ENCODE assay signal across 9 mouse cellular contexts in the genomic region with DNA sequence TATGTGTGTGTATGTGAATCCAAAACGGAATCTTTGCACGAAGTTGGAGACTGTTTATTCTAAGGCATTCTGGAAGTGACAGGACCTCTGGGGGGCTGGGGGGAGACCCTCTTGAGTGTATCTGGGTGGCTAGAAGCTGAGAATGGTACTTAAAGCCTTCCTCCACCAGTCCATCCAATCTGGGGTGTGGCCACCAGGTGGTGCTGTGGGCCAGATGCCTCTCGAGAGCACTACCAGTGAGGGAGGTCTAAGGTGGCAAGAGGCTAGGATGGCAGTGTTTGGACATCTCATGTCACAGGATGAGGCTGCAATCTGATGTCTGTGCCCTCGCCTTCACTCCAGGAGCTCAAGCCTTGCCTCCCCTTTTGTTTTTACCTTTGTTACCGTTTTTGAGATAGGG. TPM values are rescaled to one million over a fixed set of nuclear protein-coding genes. Genes with fewer than 3 reads are reported as not detected.
DNase-seq lines count a peak whose midpoint lies in the region; ATAC-seq and TF ChIP-seq lines count a peak whose summit lies in the region.
"Had no signal": no experiment of that assay in that cellular context is flagged by ENCODE, and none has a peak within 500 bp of the region (broad histone marks: within the 10 kb centered on the region; RNA-seq: fewer than 3 reads in every experiment).

No protein-coding gene starts in this region.

- intact Hi-C loops in left cerebral cortex, postnatal 36 days (cut with DNase I) = loop anchor here (1.0 kb wide), 1 partner anchor 81 kb away; no protein-coding TSS in a partner anchor

- H3K4me3 ChIP-seq in midbrain, embryonic 10.5 days = no peak overlapping the region
- H3K4me3 ChIP-seq in midbrain, embryonic 15.5 days = no peak overlapping the region
- no peak overlapping the region for H3K4me3 ChIP-seq in forebrain, postnatal 0 days (ENCODE audit: low read depth, low read length)
- H3K4me3 ChIP-seq in intestine, embryonic 16.5 days (ENCODE audit: low read length) = no peak overlapping the region
- no peak overlapping the region for H3K4me3 ChIP-seq in neural tube, embryonic 11.5 days (ENCODE audit: low read depth, low read length)
- H3K4me3 ChIP-seq in testis, adult 2 months (ENCODE audit: control insufficient read depth, low read depth, low read length) = peak overlapping the region; percentile 34
- H3K4me3 ChIP-seq: embryonic facial prominence, embryonic 12.5 days had no signal

- TF ChIP-seq CTCF in forebrain, postnatal 0 days (IDR thresholded peaks at IDR 0.05; ENCODE audit: low read depth) = peak; percentile 90
- peak; percentile 93; the same call in 1 of the 2 replicates for TF ChIP-seq CTCF in testis, adult 2 months (IDR thresholded peaks at IDR 0.05; ENCODE audit: control insufficient read depth, insufficient read depth, insufficient replicate concordance, low read depth, low read length)

- peak; percentile 81 for DNase-seq in midbrain, embryonic 10.5 days (ENCODE audit: low spot score)
- peak; percentile 63 for DNase-seq in cerebellum, adult 11-12 months
- peak; percentile 70 for DNase-seq in forebrain, postnatal 0 days
- DNase-seq in left cerebral cortex, postnatal 36 days (ENCODE audit: low spot score in 2 of 2) = peak; percentile 67 to 73
- DNase-seq in neural tube, embryonic 11.5 days (ENCODE audit: low spot score) = peak; percentile 86

- peaks cover 41% of the 10 kb centered on the region for H3K36me3 ChIP-seq in midbrain, embryonic 10.5 days
- peaks cover 11% of the 10 kb centered on the region; the same call in 1 of the 2 replicates for H3K36me3 ChIP-seq in midbrain, embryonic 15.5 days (replicated peaks)
- peaks cover 34% of the 10 kb centered on the region for H3K36me3 ChIP-seq in forebrain, postnatal 0 days (ENCODE audit: insufficient read depth)
- peaks cover 10% of the 10 kb centered on the region for H3K36me3 ChIP-seq in intestine, embryonic 16.5 days (ENCODE audit: control insufficient read depth, insufficient read depth, low read length)
- H3K36me3 ChIP-seq in neural tube, embryonic 11.5 days (ENCODE audit: control insufficient read depth, insufficient read depth, low read length) = 0 out of 2 replicates have a peak, but pooled peaks cover 5% of the 10 kb centered on the region
- no peaks in the 10 kb centered on the region for H3K36me3 ChIP-seq in testis, adult 2 months (ENCODE audit: control insufficient read depth, insufficient read depth, low read length)

- no peak overlapping the region for H3K27ac ChIP-seq in midbrain, embryonic 10.5 days (replicated peaks)
- H3K27ac ChIP-seq in midbrain, embryonic 15.5 days = no peak overlapping the region
- H3K27ac ChIP-seq in forebrain, postnatal 0 days (ENCODE audit: low read depth, low read length) = no peak overlapping the region
- H3K27ac ChIP-seq in intestine, embryonic 16.5 days (ENCODE audit: low read length) = no peak overlapping the region
- H3K27ac ChIP-seq in neural tube, embryonic 11.5 days (ENCODE audit: low read depth, low read length) = no peak overlapping the region
- H3K27ac ChIP-seq in testis, adult 2 months (ENCODE audit: control insufficient read depth, insufficient read depth, low read depth, low read length) = no peak overlapping the region
- H3K27ac ChIP-seq: embryonic facial prominence, embryonic 12.5 days had no signal

- no peak for TF ChIP-seq POLR2A in testis, adult 2 months (IDR thresholded peaks at IDR 0.05; ENCODE audit: control insufficient read depth, low read depth, low read length)

- H3K9me3 ChIP-seq in midbrain, embryonic 10.5 days (replicated peaks) = no peaks in the 10 kb centered on the region
- H3K9me3 ChIP-seq in midbrain, embryonic 15.5 days = no peaks in the 10 kb centered on the region
- H3K9me3 ChIP-seq in forebrain, postnatal 0 days (ENCODE audit: low read length) = no peaks in the 10 kb centered on the region
- no peaks in the 10 kb centered on the region for H3K9me3 ChIP-seq in intestine, embryonic 16.5 days (ENCODE audit: control insufficient read depth, low read length)
- H3K9me3 ChIP-seq in neural tube, embryonic 11.5 days (ENCODE audit: control insufficient read depth, low read length) = no peaks in the 10 kb centered on the region
- H3K9me3 ChIP-seq: embryonic facial prominence, embryonic 12.5 days had no signal

- no peaks in the 10 kb centered on the region for H3K27me3 ChIP-seq in midbrain, embryonic 10.5 days (ENCODE audit: low read depth, poor library complexity, severe bottlenecking)
- no peaks in the 10 kb centered on the region for H3K27me3 ChIP-seq in midbrain, embryonic 15.5 days (replicated peaks)
- no peaks in the 10 kb centered on the region for H3K27me3 ChIP-seq in forebrain, postnatal 0 days (ENCODE audit: insufficient read depth, low read length)
- 0 out of 2 replicates have a peak, but pooled peaks cover 4% of the 10 kb centered on the region for H3K27me3 ChIP-seq in intestine, embryonic 16.5 days (replicated peaks; ENCODE audit: control insufficient read depth, insufficient read depth, low read length)
- no peaks in the 10 kb centered on the region for H3K27me3 ChIP-seq in neural tube, embryonic 11.5 days (ENCODE audit: control insufficient read depth, insufficient read depth, low read length)
- H3K27me3 ChIP-seq in testis, adult 2 months (ENCODE audit: control insufficient read depth, insufficient read depth, low read length) = no peaks in the 10 kb centered on the region
- H3K27me3 ChIP-seq: embryonic facial prominence, embryonic 12.5 days had no signal

- H3K4me1 ChIP-seq in midbrain, embryonic 10.5 days = peaks cover 20% of the 10 kb centered on the region
- peaks cover 3% of the 10 kb centered on the region; the same call in 1 of the 2 replicates for H3K4me1 ChIP-seq in midbrain, embryonic 15.5 days
- peaks cover under 1% of the 10 kb centered on the region; the same call in 1 of the 2 replicates for H3K4me1 ChIP-seq in forebrain, postnatal 0 days (ENCODE audit: insufficient read depth)
- H3K4me1 ChIP-seq in intestine, embryonic 16.5 days (ENCODE audit: control insufficient read depth, insufficient read depth, low read length) = peaks cover 3% of the 10 kb centered on the region
- H3K4me1 ChIP-seq in neural tube, embryonic 11.5 days (ENCODE audit: control insufficient read depth, insufficient read depth, low read length) = no peaks in the 10 kb centered on the region; the same call in 1 of the 2 replicates
- H3K4me1 ChIP-seq in testis, adult 2 months (ENCODE audit: control insufficient read depth, insufficient read depth, low read length) = peaks cover 3% of the 10 kb centered on the region

- 18% methylated on average over 5 of the region's 5 CpGs for WGBS in midbrain, embryonic 10.5 days
- 26% methylated on average over 5 of the region's 5 CpGs for WGBS in midbrain, embryonic 15.5 days
- WGBS in forebrain, postnatal 0 days = 21% methylated on average over 5 of the region's 5 CpGs
- WGBS in intestine, embryonic 16.5 days = 18% methylated on average over 5 of the region's 5 CpGs
- 19% methylated on average over 5 of the region's 5 CpGs for whole genome bisulfite sequencing in neural tube, embryonic 11.5 days

- no peak overlapping the region for H3K4me2 ChIP-seq in midbrain, embryonic 15.5 days
- no peak overlapping the region for H3K4me2 ChIP-seq in forebrain, postnatal 0 days (ENCODE audit: low read depth)
- no peak overlapping the region for H3K4me2 ChIP-seq in intestine, embryonic 16.5 days (ENCODE audit: low read depth, low read length)
- H3K4me2 ChIP-seq in neural tube, embryonic 11.5 days (ENCODE audit: low read depth) = no peak overlapping the region
- H3K4me2 ChIP-seq: embryonic facial prominence, embryonic 12.5 days had no signal

- ATAC-seq in midbrain, embryonic 15.5 days (replicated peaks) = no peak
- peak; percentile 59 for ATAC-seq in forebrain, postnatal 0 days
- ATAC-seq in intestine, embryonic 16.5 days = peak; percentile 58; the same call in 1 of the 2 replicates
- no peak for ATAC-seq in neural tube, embryonic 11.5 days (ENCODE audit: insufficient read depth, low FRiP score, low TSS enrichment)

- no peak overlapping the region for H3K9ac ChIP-seq in midbrain, embryonic 15.5 days
- H3K9ac ChIP-seq in forebrain, postnatal 0 days = no peak overlapping the region
- H3K9ac ChIP-seq in intestine, embryonic 16.5 days (ENCODE audit: low read depth, low read length) = no peak overlapping the region
- H3K9ac ChIP-seq in neural tube, embryonic 11.5 days (ENCODE audit: low read length) = no peak overlapping the region
- H3K9ac ChIP-seq: embryonic facial prominence, embryonic 12.5 days had no signal

RNA-seq across cellular contexts. Expression of a gene that starts 12.0 kb away (rescaled TPM):
- polyA plus RNA-seq in midbrain, embryonic 10.5 days (2016; fragmentation: Nextera tagmentation; extraction: Ambion mirVana) = 7.7 and 10.0 TPM in 2 replicates
- polyA plus RNA-seq in midbrain, embryonic 15.5 days (2015; fragmentation: Nextera tagmentation; extraction: Ambion mirVana) = 8.5 and 8.9 TPM in 2 replicates
- 20.2 and 24.8 TPM in 2 replicates for total RNA-seq in forebrain, postnatal 0 days (2014; rRNA removed)
- 5.4 and 6.2 TPM in 2 replicates for polyA plus RNA-seq in forebrain, postnatal 0 days (2015; fragmentation: Nextera tagmentation; extraction: Ambion mirVana)
- polyA plus RNA-seq in intestine, embryonic 16.5 days (2015; fragmentation: Nextera tagmentation; extraction: Ambion mirVana) = 6.2 and 7.5 TPM in 2 replicates
- total RNA-seq in left cerebral cortex, postnatal 36 days (2021) = 1 to 10 TPM; 3.1 to 3.4 TPM
- 10.8 and 11.3 TPM in 2 replicates for polyA plus RNA-seq in neural tube, embryonic 11.5 days (2014; fragmentation: Nextera tagmentation; extraction: Ambion mirVana)
- 5.1 and 5.6 TPM in 2 replicates for polyA plus RNA-seq in testis, adult 2 months (2012; rRNA removed)

RNA-seq across cellular contexts. Expression of a gene that starts 28.1 kb away (rescaled TPM):
- 19.4 and 19.5 TPM in 2 replicates for polyA plus RNA-seq in midbrain, embryonic 10.5 days (2016; fragmentation: Nextera tagmentation; extraction: Ambion mirVana)
- polyA plus RNA-seq in midbrain, embryonic 15.5 days (2015; fragmentation: Nextera tagmentation; extraction: Ambion mirVana) = 18.3 and 18.8 TPM in 2 replicates
- total RNA-seq in forebrain, postnatal 0 days (2014; rRNA removed) = 12.1 TPM in 2 replicates
- 7.9 and 14.1 TPM in 2 replicates for polyA plus RNA-seq in forebrain, postnatal 0 days (2015; fragmentation: Nextera tagmentation; extraction: Ambion mirVana)
- 17.1 and 20.5 TPM in 2 replicates for polyA plus RNA-seq in intestine, embryonic 16.5 days (2015; fragmentation: Nextera tagmentation; extraction: Ambion mirVana)
- 10 to 100 TPM; 21.3 to 21.8 TPM for total RNA-seq in left cerebral cortex, postnatal 36 days (2021)
- 19.7 and 20.0 TPM in 2 replicates for polyA plus RNA-seq in neural tube, embryonic 11.5 days (2014; fragmentation: Nextera tagmentation; extraction: Ambion mirVana)
- polyA plus RNA-seq in testis, adult 2 months (2012; rRNA removed) = 6.2 and 11.3 TPM in 2 replicates

Comparison
In these comparisons a context has a peak if more than half of its experiments do, and no peak if none do; other contexts are left out.
1. ATAC-seq: peak in forebrain, postnatal 0 days (single experiment) and intestine, embryonic 16.5 days (single experiment); none in midbrain, embryonic 15.5 days (single experiment) and neural tube, embryonic 11.5 days (single experiment).
2. Peak in every context shown above with its lines, with median percentiles within 50 percentile points of each other: DNase-seq.